Mouse (Mus musculus): ENCODE measurements around the gene Tbck. TPM values are rescaled to one million over a fixed set of nuclear protein-coding genes. Genes with fewer than 3 reads are reported as not detected.

The Tbck gene
- polyA plus RNA-seq, 1 experiment from 2014 or later: 28.8 TPM

DNA sequence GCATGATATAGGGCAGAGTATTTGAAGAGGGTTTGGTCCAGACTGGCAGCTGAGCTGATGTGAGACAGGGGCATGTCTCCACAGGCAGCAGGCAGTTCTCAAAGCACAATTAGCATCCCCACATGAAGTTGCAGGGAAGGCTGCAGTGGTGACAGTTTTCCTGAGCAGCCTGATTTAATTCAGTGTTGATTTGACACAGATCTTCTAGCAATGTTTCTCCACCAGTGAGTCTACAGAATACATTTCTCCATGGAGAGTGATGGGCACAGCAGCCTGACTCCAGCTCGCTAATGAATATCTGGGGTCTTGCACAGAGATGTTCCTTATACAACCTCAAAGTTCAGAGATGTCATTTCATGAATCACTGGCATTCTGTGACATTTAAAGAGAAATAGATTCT, 99.1 kb downstream of the Tbck start:
- 76% methylated on average over 1 of the region's 1 CpGs for WGBS
- H3K9me3 ChIP-seq (ENCODE audit: control insufficient read depth, low read length): no peaks in the 10 kb centered on the region
- ATAC-seq (ENCODE audit: low FRiP score) (no peak), DNase-seq (ENCODE audit: low spot score) (no peak)
- H3K27ac ChIP-seq (ENCODE audit: low read depth, low read length): no peak overlapping the region
- H3K27me3 ChIP-seq (ENCODE audit: control insufficient read depth, insufficient read depth, low read length): no peaks in the 10 kb centered on the region
- no peak overlapping the region for H3K4me3 ChIP-seq (ENCODE audit: low read depth, low read length)
- H3K9ac ChIP-seq (ENCODE audit: low read depth, low read length): no peak overlapping the region
- no peaks in the 10 kb centered on the region for H3K4me1 ChIP-seq (replicated peaks; ENCODE audit: control insufficient read depth, insufficient read depth, low read length)
- no peaks in the 10 kb centered on the region for H3K36me3 ChIP-seq (ENCODE audit: control insufficient read depth, insufficient read depth, low read length)
- H3K4me2 ChIP-seq (replicated peaks; ENCODE audit: low read depth, low read length): no peak overlapping the region

DNA sequence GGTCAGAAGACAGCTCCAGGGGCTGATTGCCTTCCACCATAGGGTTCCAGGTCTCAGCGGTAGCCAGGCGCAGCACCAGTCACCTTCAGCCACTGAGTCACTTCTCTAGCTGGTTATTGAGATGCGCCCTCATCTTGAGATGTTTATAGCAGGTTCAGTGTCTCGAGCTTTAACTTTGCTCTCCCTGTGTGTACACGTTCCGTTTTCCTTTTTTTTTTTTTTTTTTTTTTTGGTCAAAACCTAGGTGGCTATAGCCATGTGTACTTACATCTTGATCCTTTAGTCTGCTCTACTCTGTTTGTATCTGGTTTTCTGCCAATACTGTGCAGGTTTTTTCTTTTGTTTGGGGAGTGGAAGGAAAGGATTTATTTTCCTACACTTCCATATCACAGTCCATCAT, 100.8 kb downstream of the Tbck start:
- Histone ChIP-seq H3K4me3 (ENCODE audit: low read depth, low read length) (no peak overlapping the region), H3K4me2 (replicated peaks; ENCODE audit: low read depth, low read length) (no peak overlapping the region), H3K27ac (ENCODE audit: low read depth, low read length) (no peak overlapping the region), H3K9ac (ENCODE audit: low read depth, low read length) (no peak overlapping the region), H3K9me3 (ENCODE audit: control insufficient read depth, low read length) (no peaks in the 10 kb centered on the region), H3K27me3 (ENCODE audit: control insufficient read depth, insufficient read depth, low read length) (no peaks in the 10 kb centered on the region), H3K4me1 (replicated peaks; ENCODE audit: control insufficient read depth, insufficient read depth, low read length) (no peaks in the 10 kb centered on the region), H3K36me3 (ENCODE audit: control insufficient read depth, insufficient read depth, low read length) (no peaks in the 10 kb centered on the region)
- DNase-seq (ENCODE audit: low spot score): no peak
- 88% methylated on average over 6 of the region's 6 CpGs for WGBS
- no peak for ATAC-seq (ENCODE audit: low FRiP score)

DNA sequence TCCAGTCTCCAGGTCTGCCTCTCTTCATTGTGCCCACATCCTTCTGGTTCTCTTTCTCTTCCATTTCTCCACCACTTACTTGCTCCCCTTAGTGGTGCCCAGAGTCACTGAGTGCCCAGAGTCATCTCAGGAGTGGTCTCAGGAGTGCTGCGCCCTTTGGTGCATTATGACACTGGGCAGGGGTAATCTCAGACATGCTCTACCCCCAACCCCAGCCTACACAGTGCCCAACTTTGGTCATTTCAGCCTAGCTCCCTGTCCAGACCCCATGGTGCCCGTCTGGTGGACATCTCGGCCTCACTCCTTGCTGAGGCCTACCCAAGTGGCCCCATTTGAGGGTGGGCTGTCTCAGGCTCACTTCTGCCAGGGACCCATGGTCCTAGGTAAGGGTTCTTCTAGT, 102.7 kb downstream of the Tbck start:
- H3K4me3 ChIP-seq (ENCODE audit: low read depth, low read length): no peak overlapping the region
- DNase-seq (ENCODE audit: low spot score): no peak
- no peak overlapping the region for H3K27ac ChIP-seq (ENCODE audit: low read depth, low read length)
- H3K4me1 ChIP-seq (replicated peaks; ENCODE audit: control insufficient read depth, insufficient read depth, low read length): no peaks in the 10 kb centered on the region
- ATAC-seq (ENCODE audit: low FRiP score): 0 out of 2 replicates have a peak, but pooled peaks have one; percentile 25
- no peaks in the 10 kb centered on the region for H3K9me3 ChIP-seq (ENCODE audit: control insufficient read depth, low read length)
- no peaks in the 10 kb centered on the region for H3K27me3 ChIP-seq (ENCODE audit: control insufficient read depth, insufficient read depth, low read length)
- H3K36me3 ChIP-seq (ENCODE audit: control insufficient read depth, insufficient read depth, low read length): no peaks in the 10 kb centered on the region
- no peak overlapping the region for H3K4me2 ChIP-seq (replicated peaks; ENCODE audit: low read depth, low read length)
- 85% methylated on average over 3 of the region's 3 CpGs for WGBS
- no peak overlapping the region for H3K9ac ChIP-seq (ENCODE audit: low read depth, low read length)

DNA sequence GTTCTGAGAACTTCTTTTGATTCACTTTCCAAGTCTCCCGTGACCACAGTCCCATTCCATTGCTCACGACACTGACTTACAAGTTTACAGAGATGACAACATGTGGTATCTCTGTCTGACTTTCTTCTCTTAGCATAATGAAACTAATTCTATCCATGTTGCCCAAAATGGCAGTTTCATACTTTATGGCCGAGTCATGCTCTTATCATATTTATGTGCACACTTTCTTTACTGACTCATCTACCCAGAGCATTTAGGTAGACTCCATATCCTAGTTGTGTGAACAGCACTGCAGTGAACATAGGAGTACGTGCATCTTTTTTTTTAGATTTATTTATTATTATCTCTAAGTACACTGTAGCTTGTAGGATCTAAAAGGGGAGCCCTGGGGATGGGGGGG, 103.8 kb downstream of the Tbck start:
- no peak overlapping the region for H3K4me3 ChIP-seq (ENCODE audit: low read depth, low read length)
- no peaks in the 10 kb centered on the region for H3K9me3 ChIP-seq (ENCODE audit: control insufficient read depth, low read length)
- ATAC-seq (ENCODE audit: low FRiP score) (no peak), DNase-seq (ENCODE audit: low spot score) (no peak)
- H3K4me2 ChIP-seq (replicated peaks; ENCODE audit: low read depth, low read length): no peak overlapping the region
- H3K27me3 ChIP-seq (ENCODE audit: control insufficient read depth, insufficient read depth, low read length): no peaks in the 10 kb centered on the region
- H3K9ac ChIP-seq (ENCODE audit: low read depth, low read length): no peak overlapping the region
- H3K36me3 ChIP-seq (ENCODE audit: control insufficient read depth, insufficient read depth, low read length): no peaks in the 10 kb centered on the region
- WGBS: 95% methylated on average over 4 of the region's 4 CpGs
- H3K4me1 ChIP-seq (replicated peaks; ENCODE audit: control insufficient read depth, insufficient read depth, low read length): no peaks in the 10 kb centered on the region
- H3K27ac ChIP-seq (ENCODE audit: low read depth, low read length): no peak overlapping the region

DNA sequence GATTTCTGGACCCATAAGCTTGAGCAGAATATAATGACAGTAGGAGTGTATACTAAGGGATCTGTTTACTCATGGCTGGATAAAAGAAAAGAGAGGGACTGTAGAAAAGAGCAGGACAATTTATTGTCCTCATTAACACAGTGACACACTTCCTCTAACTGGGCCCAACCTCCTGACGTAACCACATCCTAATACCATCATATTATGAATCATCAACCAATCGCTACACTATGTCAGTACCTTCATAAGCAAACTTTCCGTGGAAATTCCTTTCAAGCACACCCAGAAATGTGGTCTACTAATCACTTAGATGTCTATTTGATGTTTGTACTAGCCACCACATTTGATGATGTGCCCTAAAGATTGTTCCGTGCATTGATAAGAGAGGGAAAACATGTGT, 107.2 kb downstream of the Tbck start:
- ATAC-seq (ENCODE audit: low FRiP score): no peak
- Histone ChIP-seq H3K27ac (ENCODE audit: low read depth, low read length) (no peak overlapping the region), H3K4me2 (replicated peaks; ENCODE audit: low read depth, low read length) (no peak overlapping the region), H3K4me1 (replicated peaks; ENCODE audit: control insufficient read depth, insufficient read depth, low read length) (no peaks in the 10 kb centered on the region), H3K9ac (ENCODE audit: low read depth, low read length) (no peak overlapping the region), H3K9me3 (ENCODE audit: control insufficient read depth, low read length) (no peaks in the 10 kb centered on the region), H3K36me3 (ENCODE audit: control insufficient read depth, insufficient read depth, low read length) (no peaks in the 10 kb centered on the region), H3K27me3 (ENCODE audit: control insufficient read depth, insufficient read depth, low read length) (no peaks in the 10 kb centered on the region), H3K4me3 (ENCODE audit: low read depth, low read length) (no peak overlapping the region)
- DNase-seq (ENCODE audit: low spot score): no peak
- WGBS: 91% methylated on average over 4 of the region's 4 CpGs

DNA sequence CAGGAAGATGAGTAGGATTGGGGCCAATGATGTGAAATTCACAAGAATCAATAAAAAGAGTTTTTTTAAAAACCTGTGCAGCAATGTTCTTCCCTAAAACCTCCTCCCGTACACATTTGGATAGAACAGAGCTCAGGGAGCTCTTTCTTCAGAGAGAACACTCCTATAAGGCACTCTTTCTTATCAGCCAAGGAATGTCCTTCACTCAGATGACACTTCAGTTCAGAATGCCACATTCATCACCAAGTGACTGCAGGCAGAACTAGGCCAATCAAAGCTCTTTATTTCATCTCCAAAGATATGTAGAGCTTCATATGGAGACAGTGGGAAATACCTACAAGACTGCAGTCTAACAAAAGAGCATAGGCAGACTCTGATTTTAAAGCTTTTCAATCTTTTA, 116.3 kb downstream of the Tbck start:
- DNase-seq (ENCODE audit: low spot score) (no peak), ATAC-seq (ENCODE audit: low FRiP score) (no peak)
- H3K9ac ChIP-seq (ENCODE audit: low read depth, low read length): no peak overlapping the region
- H3K4me3 ChIP-seq (ENCODE audit: low read depth, low read length): no peak overlapping the region
- H3K4me2 ChIP-seq (replicated peaks; ENCODE audit: low read depth, low read length): no peak overlapping the region
- 87% methylated on average over 1 of the region's 1 CpGs for WGBS
- no peaks in the 10 kb centered on the region for H3K9me3 ChIP-seq (ENCODE audit: control insufficient read depth, low read length)
- no peaks in the 10 kb centered on the region for H3K36me3 ChIP-seq (ENCODE audit: control insufficient read depth, insufficient read depth, low read length)
- H3K4me1 ChIP-seq (replicated peaks; ENCODE audit: control insufficient read depth, insufficient read depth, low read length): no peaks in the 10 kb centered on the region
- H3K27me3 ChIP-seq (ENCODE audit: control insufficient read depth, insufficient read depth, low read length): no peaks in the 10 kb centered on the region
- H3K27ac ChIP-seq (ENCODE audit: low read depth, low read length): no peak overlapping the region

DNA sequence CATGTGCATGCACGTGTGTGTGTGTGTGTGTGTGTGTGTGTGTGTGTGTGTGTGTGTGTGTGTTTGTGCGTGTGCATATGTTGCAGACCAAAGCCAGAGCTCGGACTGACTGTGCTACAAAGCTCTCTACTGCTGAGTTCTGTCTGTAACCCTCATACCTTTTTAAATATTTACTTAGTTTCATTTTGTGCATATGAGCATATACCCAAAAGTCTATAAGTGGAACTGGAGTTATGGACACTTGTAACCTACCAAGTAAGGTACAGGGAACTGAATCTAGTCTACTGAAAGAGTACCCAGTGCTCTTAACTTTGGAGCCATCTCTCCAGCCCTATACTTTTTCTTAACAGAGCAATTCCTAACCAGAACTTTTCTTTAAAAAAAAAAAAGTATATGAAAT, 118.0 kb downstream of the Tbck start:
- Histone ChIP-seq H3K4me2 (replicated peaks; ENCODE audit: low read depth, low read length) (no peak overlapping the region), H3K4me1 (replicated peaks; ENCODE audit: control insufficient read depth, insufficient read depth, low read length) (no peaks in the 10 kb centered on the region), H3K27ac (ENCODE audit: low read depth, low read length) (no peak overlapping the region), H3K4me3 (ENCODE audit: low read depth, low read length) (no peak overlapping the region), H3K9ac (ENCODE audit: low read depth, low read length) (no peak overlapping the region), H3K9me3 (ENCODE audit: control insufficient read depth, low read length) (no peaks in the 10 kb centered on the region), H3K36me3 (ENCODE audit: control insufficient read depth, insufficient read depth, low read length) (no peaks in the 10 kb centered on the region), H3K27me3 (ENCODE audit: control insufficient read depth, insufficient read depth, low read length) (no peaks in the 10 kb centered on the region)
- 89% methylated on average over 3 of the region's 3 CpGs for WGBS
- no peak for ATAC-seq (ENCODE audit: low FRiP score)
- no peak for DNase-seq (ENCODE audit: low spot score)

DNA sequence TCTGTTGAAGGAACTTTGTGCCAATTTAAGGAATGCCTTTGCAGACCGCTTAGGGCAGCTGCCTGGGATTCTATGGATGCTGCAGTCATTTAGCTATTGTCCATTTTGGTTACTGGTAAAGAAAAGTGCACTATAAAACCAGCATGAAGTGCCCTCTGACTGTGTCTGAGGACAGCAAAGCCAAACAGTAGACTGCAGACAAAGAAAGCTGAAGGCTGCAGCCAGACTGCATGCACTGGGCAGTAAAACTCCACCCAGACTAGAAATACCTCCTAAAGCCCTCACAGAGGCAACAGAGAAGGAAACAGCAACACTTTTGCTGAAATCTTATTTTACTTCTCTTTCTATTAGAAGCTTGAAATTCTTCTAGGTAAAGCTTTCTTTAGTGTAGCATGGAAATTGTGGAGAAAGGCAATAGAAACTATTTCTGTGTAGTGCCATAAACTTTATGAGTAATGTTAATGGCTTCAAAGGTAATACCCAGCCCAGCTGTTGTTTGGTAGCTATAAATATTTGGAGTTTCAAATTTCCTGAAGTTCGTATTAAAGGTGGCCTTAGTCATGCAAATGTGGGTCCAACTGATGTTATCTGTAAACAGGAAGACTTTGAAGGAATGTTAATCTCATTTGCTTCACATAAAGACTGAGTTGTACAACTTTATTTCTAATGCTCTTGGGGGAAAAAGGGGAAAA, 124.1 kb downstream of the Tbck start:
- no peak overlapping the region for H3K27ac ChIP-seq (ENCODE audit: low read depth, low read length)
- ATAC-seq (ENCODE audit: low FRiP score) (no peak), DNase-seq (ENCODE audit: low spot score) (no peak)
- H3K9me3 ChIP-seq (ENCODE audit: control insufficient read depth, low read length): no peaks in the 10 kb centered on the region
- H3K27me3 ChIP-seq (ENCODE audit: control insufficient read depth, insufficient read depth, low read length): no peaks in the 10 kb centered on the region
- 79% methylated on average over 2 of the region's 2 CpGs for WGBS
- no peaks in the 10 kb centered on the region for H3K4me1 ChIP-seq (replicated peaks; ENCODE audit: control insufficient read depth, insufficient read depth, low read length)
- H3K36me3 ChIP-seq (ENCODE audit: control insufficient read depth, insufficient read depth, low read length): no peaks in the 10 kb centered on the region
- H3K4me2 ChIP-seq (replicated peaks; ENCODE audit: low read depth, low read length): no peak overlapping the region
- H3K9ac ChIP-seq (ENCODE audit: low read depth, low read length): no peak overlapping the region
- H3K4me3 ChIP-seq (ENCODE audit: low read depth, low read length): no peak overlapping the region

DNA sequence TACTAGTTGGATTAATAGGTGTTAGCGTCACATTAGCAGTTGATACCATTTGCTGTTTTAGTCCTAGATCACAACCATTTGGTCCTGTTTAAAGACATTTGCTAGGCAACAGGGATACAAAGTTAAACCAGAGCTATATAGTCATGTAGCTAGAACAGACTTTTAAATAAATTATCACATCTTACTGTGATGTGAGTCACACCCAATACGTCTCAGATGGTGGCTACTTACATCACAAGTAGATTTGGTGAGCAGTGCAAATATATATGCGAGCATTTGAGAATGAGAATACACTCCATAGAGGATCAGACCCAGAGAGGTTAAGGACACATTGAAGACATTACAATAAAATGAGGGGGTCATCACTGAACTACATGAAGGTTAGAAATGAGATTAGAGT, 125.0 kb downstream of the Tbck start:
- H3K4me1 ChIP-seq (replicated peaks; ENCODE audit: control insufficient read depth, insufficient read depth, low read length): no peaks in the 10 kb centered on the region
- no peak for ATAC-seq (ENCODE audit: low FRiP score)

More for the DNA sequence above, 125.0 kb downstream of the Tbck start:
- Histone ChIP-seq H3K36me3 (ENCODE audit: control insufficient read depth, insufficient read depth, low read length) (no peaks in the 10 kb centered on the region), H3K27me3 (ENCODE audit: control insufficient read depth, insufficient read depth, low read length) (no peaks in the 10 kb centered on the region), H3K4me2 (replicated peaks; ENCODE audit: low read depth, low read length) (no peak overlapping the region), H3K4me3 (ENCODE audit: low read depth, low read length) (no peak overlapping the region), H3K27ac (ENCODE audit: low read depth, low read length) (no peak overlapping the region), H3K9ac (ENCODE audit: low read depth, low read length) (no peak overlapping the region), H3K9me3 (ENCODE audit: control insufficient read depth, low read length) (no peaks in the 10 kb centered on the region)
- 88% methylated on average over 3 of the region's 3 CpGs for WGBS
- no peak for DNase-seq (ENCODE audit: low spot score)
